Mouse (Mus musculus): Measurements from ENCODE around the gene Arhgap22. TPM values are rescaled to one million over a fixed set of nuclear protein-coding genes. Genes with fewer than 3 reads are reported as not detected.

Arhgap22 gene
- total RNA-seq (2022), result 10 to 100 TPM in 3 of 4 experiments, 1 to 10 TPM in 1; 4.8 to 18.8 (median 14.4) TPM

- peak; percentile 79 for DNase-seq
Observed at GRCm38 (mm10) chr14:33213823-33214766, at the start of gene Arhgap22. Arhgap22 (plus strand) TSS chr14:33214026.

- DNase-seq, result no peak
Observed at GRCm38 (mm10) chr14:33168750-33169149, 45.1 kb upstream of the Arhgap22 start.

- no peak for DNase-seq
Observed at GRCm38 (mm10) chr14:33171942-33172341, 41.9 kb upstream of the Arhgap22 start.

GRCm38 (mm10) chr14:33175059-33175821 is 38.6 kb upstream of the Arhgap22 start:
- DNase-seq, result no peak

- DNase-seq, result no peak
Observed at GRCm38 (mm10) chr14:33180102-33180501, 33.7 kb upstream of the Arhgap22 start.

- DNase-seq, result peak; percentile 5
Observed at GRCm38 (mm10) chr14:33185068-33185800, 28.6 kb upstream of the Arhgap22 start, which contains the start of gene Wdfy4. Wdfy4 (minus strand) TSS chr14:33185508.

GRCm38 (mm10) chr14:33187201-33187600 is 26.6 kb upstream of the Arhgap22 start:
- DNase-seq, result no peak

GRCm38 (mm10) chr14:33189230-33189629 is 24.6 kb upstream of the Arhgap22 start:
- DNase-seq, result no peak

GRCm38 (mm10) chr14:33189849-33190423 is 23.9 kb upstream of the Arhgap22 start:
- DNase-seq, result no peak

GRCm38 (mm10) chr14:33190646-33191045 is 23.2 kb upstream of the Arhgap22 start:
- DNase-seq, result no peak

- DNase-seq, result no peak
Observed at GRCm38 (mm10) chr14:33193762-33194161, 20.1 kb upstream of the Arhgap22 start.

GRCm38 (mm10) chr14:33194241-33194640 is 19.6 kb upstream of the Arhgap22 start:
- DNase-seq, result no peak

- no peak for DNase-seq
Observed at GRCm38 (mm10) chr14:33202161-33202560, 11.7 kb upstream of the Arhgap22 start.

GRCm38 (mm10) chr14:33202885-33203284 is 10.9 kb upstream of the Arhgap22 start:
- DNase-seq, result no peak

- DNase-seq, result no peak
Observed at GRCm38 (mm10) chr14:33203777-33204176, 10.0 kb upstream of the Arhgap22 start.

- DNase-seq, result no peak
Observed at GRCm38 (mm10) chr14:33205280-33205965, 8.4 kb upstream of the Arhgap22 start.

- no peak for DNase-seq
Observed at GRCm38 (mm10) chr14:33207011-33207410, 6.8 kb upstream of the Arhgap22 start.

GRCm38 (mm10) chr14:33208331-33208730 is 5.5 kb upstream of the Arhgap22 start:
- no peak for DNase-seq

GRCm38 (mm10) chr14:33210806-33211205 is 3.0 kb upstream of the Arhgap22 start:
- DNase-seq, result no peak

- DNase-seq, result no peak
Observed at GRCm38 (mm10) chr14:33212271-33212957, 1.4 kb upstream of the Arhgap22 start.

GRCm38 (mm10) chr14:33212958-33213309 is 892 bp upstream of the Arhgap22 start:
- no peak for DNase-seq
